In the genomic region with DNA sequence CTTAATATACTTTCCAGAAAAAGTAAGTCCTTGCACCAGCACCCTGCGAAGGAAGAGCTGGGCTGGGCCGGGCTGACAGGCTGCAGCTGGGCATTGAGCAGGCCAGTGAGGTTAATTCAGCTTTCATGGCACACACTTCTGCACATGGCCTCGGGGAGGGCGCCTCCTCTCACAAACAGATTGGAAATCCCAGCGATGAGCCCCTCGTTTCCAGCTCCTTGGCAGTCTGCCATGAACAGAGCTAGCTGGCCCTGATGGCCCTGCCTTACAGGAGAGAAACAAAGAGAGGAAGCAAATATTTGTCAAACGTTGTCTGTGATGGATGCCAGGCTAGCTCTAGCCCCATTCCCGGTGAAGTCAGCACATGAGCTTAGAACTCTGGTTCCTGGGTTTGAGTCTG, we compare ENCODE assay signal across 9 mouse cellular contexts.
A peak's percentile ranks its signal among the peaks of the same experiment; 100 is the strongest.
DNase-seq lines count a peak whose midpoint lies in the region; ATAC-seq lines count a peak whose summit lies in the region.
"Had no signal": no experiment of that assay in that cellular context is flagged by ENCODE, and none has a peak within 500 bp of the region (broad histone marks: within the 10 kb centered on the region; RNA-seq: fewer than 3 reads in every experiment).

No protein-coding gene starts in this region.

- peak; percentile 73 for ATAC-seq in intestine, embryonic 15.5 days
- ATAC-seq in CD4-positive, CD25-positive, alpha-beta regulatory T cell, adult 4 months, result no peak

- peak; percentile 20 for DNase-seq in embryo, embryonic 10 days (ENCODE audit: low spot score)
- no peak for DNase-seq in embryo, embryonic 9.5 days (ENCODE audit: extremely low spot score)
- peak; percentile 64 for DNase-seq in right cerebral cortex, postnatal 14 days
- no peak for DNase-seq in right cerebral cortex, adult 18-20 months
- DNase-seq in mesoderm, embryonic 11.5 days (ENCODE audit: low read depth, low spot score), result peak; percentile 50
- no peak for DNase-seq in spleen, postnatal 10 days (ENCODE audit: low spot score in 2 of 2)

- 11% methylated on average over 8 of the region's 8 CpGs for WGBS in intestine, embryonic 15.5 days

- no peak overlapping the region for H3K4me3 ChIP-seq in intestine, embryonic 15.5 days (replicated peaks)
- H3K4me3 ChIP-seq: limb, embryonic 12.5 days had no signal

- H3K36me3 ChIP-seq in intestine, embryonic 15.5 days, result no peaks in the 10 kb centered on the region
- H3K36me3 ChIP-seq: limb, embryonic 12.5 days had no signal

- no peaks in the 10 kb centered on the region for H3K27me3 ChIP-seq in intestine, embryonic 15.5 days (replicated peaks)
- H3K27me3 ChIP-seq: limb, embryonic 12.5 days had no signal

- H3K4me2 ChIP-seq in intestine, embryonic 15.5 days (replicated peaks), result no peak overlapping the region
- H3K4me2 ChIP-seq: limb, embryonic 12.5 days had no signal

- H3K9ac ChIP-seq in intestine, embryonic 15.5 days, result no peak overlapping the region
- H3K9ac ChIP-seq: limb, embryonic 12.5 days had no signal

- H3K9me3 ChIP-seq in intestine, embryonic 15.5 days, result no peaks in the 10 kb centered on the region
- H3K9me3 ChIP-seq: limb, embryonic 12.5 days had no signal

- peak overlapping the region; percentile 29; the same call in 1 of the 2 replicates for H3K27ac ChIP-seq in intestine, embryonic 15.5 days
- H3K27ac ChIP-seq: limb, embryonic 12.5 days had no signal

- H3K4me1 ChIP-seq in intestine, embryonic 15.5 days (replicated peaks), result peaks cover 10% of the 10 kb centered on the region
- H3K4me1 ChIP-seq: limb, embryonic 12.5 days had no signal

Comparison
In these comparisons a context has a peak if more than half of its experiments do, and no peak if none do; other contexts are left out.
1. DNase-seq: peak in embryo, embryonic 10 days (single experiment), right cerebral cortex, postnatal 14 days (single experiment) and mesoderm, embryonic 11.5 days (single experiment); none in embryo, embryonic 9.5 days (single experiment), right cerebral cortex, adult 18-20 months (single experiment) and spleen, postnatal 10 days (0 of 2).